Mouse (Mus musculus) stomach, embryonic 16.5 days (tissue): ENCODE measurements around the gene Gpatch2. TPM values are rescaled to one million over a fixed set of nuclear protein-coding genes. Genes with fewer than 3 reads are reported as not detected.

ENCODE experiments used
- ATAC-seq: fragments of 200-750 bp; cut with Nextera tagmentation; 2 replicates; pipeline ENCODE4 v1.8.0; 2017; ENCODE audit warnings: moderate number of reproducible peaks, moderate TSS enrichment; ENCODE audit not compliant: insufficient read depth, low FRiP score
- H3K27ac ChIP-seq: fragments of 300-500 bp; sonication (generic); 2 replicates; pipeline ENCODE4 v1.5.1; 2014; ENCODE audit warnings: low read length
- H3K27me3 ChIP-seq: fragments of 300-500 bp; sonication (generic); 2 replicates; pipeline ENCODE4 v1.6.1; 2014; ENCODE audit warnings: low read length, control low read depth, mixed read lengths; ENCODE audit not compliant: control insufficient read depth, insufficient read depth
- H3K36me3 ChIP-seq: fragments of 300-500 bp; sonication (generic); 2 replicates; pipeline ENCODE4 v1.6.1; 2014; ENCODE audit warnings: low read length; ENCODE audit not compliant: control insufficient read depth, insufficient read depth
- H3K4me1 ChIP-seq: fragments of 300-500 bp; sonication (generic); 2 replicates; pipeline ENCODE4 v1.6.1; 2014; ENCODE audit warnings: low read length, control low read depth, mixed read lengths; ENCODE audit not compliant: control insufficient read depth, insufficient read depth
- H3K4me2 ChIP-seq: fragments of 300-500 bp; sonication (generic); 2 replicates; pipeline ENCODE4 v1.6.1; 2014; ENCODE audit warnings: low read depth, low read length, mixed read lengths
- H3K4me3 ChIP-seq: fragments of 300-500 bp; sonication (generic); replicated peaks from 2 replicates; pipeline ENCODE4 v1.5.1; 2014; ENCODE audit warnings: mild to moderate bottlenecking, low read length
- H3K9ac ChIP-seq: fragments of 300-500 bp; sonication (generic); 2 replicates; pipeline ENCODE4 v1.6.1; 2014; ENCODE audit warnings: low read length
- H3K9me3 ChIP-seq: fragments of 300-500 bp; sonication (generic); replicated peaks from 2 replicates; pipeline ENCODE4 v1.6.1; 2016; ENCODE audit warnings: low read length, control low read depth; ENCODE audit not compliant: control insufficient read depth
- WGBS: fragments of 180-500 bp; shearing (Covaris S2); extraction: QIAGEN DNeasy Blood & Tissue Kit; methylation state at CpG from one replicate; pipeline ENCODE4 v1.1.7; 2014; 5-methylcytosine and 5-hydroxymethylcytosine counted together
- polyA plus RNA-seq: library from polyadenylated mRNA; unstranded; fragments of >200 nt; fragmentation: Nextera tagmentation; extraction: Ambion mirVana; gene quantifications from 2 replicates; pipeline ENCODE4 v1.2.1, GENCODE M21; 2015

Gpatch2 gene
- polyA plus RNA-seq, 1 experiment from 2014 or later: 19.1 TPM

DNA sequence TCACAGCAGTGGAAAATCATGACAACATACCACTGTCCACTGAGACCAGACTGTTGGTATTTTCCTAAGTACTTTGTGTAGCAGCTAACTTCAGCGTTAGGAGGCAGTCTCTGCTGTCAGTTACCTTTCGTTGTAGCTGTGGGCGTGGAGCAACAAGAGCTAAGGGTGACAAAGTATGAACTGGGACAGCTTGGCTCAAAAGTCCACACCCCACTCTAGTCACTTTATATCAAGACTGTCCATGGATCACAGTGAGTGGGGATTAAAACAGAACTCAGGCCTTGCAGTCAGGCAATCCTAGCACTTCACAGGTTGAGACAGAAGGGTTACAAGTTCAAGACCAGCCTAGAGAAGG is 77.1 kb downstream of the Gpatch2 start:
- peaks cover 2% of the 10 kb centered on the region; the same call in 1 of the 2 replicates for H3K4me1 ChIP-seq
- no peak for ATAC-seq
- H3K27ac ChIP-seq: no peak overlapping the region
- no peak overlapping the region for H3K4me2 ChIP-seq
- H3K9me3 ChIP-seq: no peaks in the 10 kb centered on the region
- H3K4me3 ChIP-seq: no peak overlapping the region
- 82% methylated on average over 3 of the region's 3 CpGs for WGBS
- H3K27me3 ChIP-seq: no peaks in the 10 kb centered on the region
- H3K9ac ChIP-seq: no peak overlapping the region
- no peaks in the 10 kb centered on the region for H3K36me3 ChIP-seq

DNA sequence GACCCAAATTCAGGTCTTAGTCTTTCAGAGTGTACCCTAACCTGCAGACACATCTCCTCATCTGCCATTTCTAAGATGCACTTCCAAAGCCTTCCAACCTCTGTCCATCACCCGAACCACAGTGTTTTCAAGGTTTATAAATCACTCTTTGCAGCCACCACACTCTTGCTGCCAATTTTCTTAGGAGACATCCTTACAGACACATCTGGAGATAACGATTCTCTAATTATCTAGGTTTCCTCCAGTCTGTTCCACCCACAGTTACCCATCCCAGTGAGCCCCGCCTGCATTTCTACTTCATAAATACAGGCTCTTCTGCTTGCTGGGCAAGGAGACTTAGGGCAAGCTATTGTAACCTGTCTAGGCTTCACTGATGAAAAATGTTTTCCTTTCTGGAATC is 77.9 kb downstream of the Gpatch2 start:
- H3K27ac ChIP-seq: no peak overlapping the region
- ATAC-seq: no peak
- H3K9ac ChIP-seq: no peak overlapping the region
- H3K4me1 ChIP-seq: peaks cover 2% of the 10 kb centered on the region; the same call in 1 of the 2 replicates
- H3K27me3 ChIP-seq: no peaks in the 10 kb centered on the region
- WGBS: 74% methylated on average over 3 of the region's 3 CpGs
- H3K4me2 ChIP-seq: no peak overlapping the region
- H3K4me3 ChIP-seq: no peak overlapping the region
- no peaks in the 10 kb centered on the region for H3K9me3 ChIP-seq
- no peaks in the 10 kb centered on the region for H3K36me3 ChIP-seq

DNA sequence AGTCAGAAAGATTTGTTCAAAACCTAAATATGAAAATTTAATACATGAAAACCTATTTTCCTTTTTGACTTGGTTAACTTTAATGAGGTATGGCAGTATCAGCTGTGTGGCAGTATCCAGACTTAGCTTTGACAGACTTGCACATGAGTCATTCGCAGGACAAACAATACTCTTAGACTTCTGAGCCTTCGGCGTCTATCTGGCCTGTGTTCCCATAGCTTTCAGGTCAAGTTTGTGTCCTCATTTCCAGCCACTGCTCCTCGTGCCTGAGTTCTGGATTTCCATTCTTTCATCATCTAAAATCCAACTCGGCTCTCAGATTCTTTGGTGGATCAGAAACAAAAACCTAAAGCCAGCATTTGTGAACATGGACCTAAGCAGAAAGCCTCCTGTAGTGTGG is 79.2 kb downstream of the Gpatch2 start:
- ATAC-seq: no peak
- peaks cover 2% of the 10 kb centered on the region; the same call in 1 of the 2 replicates for H3K4me1 ChIP-seq
- 63% methylated on average over 5 of the region's 5 CpGs for WGBS

DNA sequence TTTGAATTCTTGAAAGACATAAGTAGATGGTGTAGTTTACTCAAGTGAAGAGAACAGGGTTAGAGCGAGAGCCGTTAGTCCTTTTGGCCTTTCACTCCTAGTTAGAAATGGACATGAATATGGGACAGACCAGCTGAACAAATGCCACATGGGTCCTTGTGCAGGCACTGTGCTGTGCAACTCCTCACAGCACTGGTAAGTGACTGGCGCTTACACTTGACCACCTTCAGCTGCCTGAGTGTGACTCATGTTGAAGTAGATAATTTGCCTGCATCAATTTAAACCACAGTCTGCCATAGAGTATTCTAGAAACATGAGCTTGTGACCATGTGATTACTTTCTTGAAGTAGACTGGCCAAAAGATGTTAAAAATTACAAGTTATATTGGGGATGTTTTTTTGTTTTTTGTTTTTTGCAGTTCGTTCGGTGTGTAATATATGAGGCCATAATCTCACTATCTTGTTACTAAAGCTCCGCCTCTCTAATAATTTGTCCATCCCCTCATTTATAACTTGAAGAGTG is 79.8 kb downstream of the Gpatch2 start:
- H3K27me3 ChIP-seq: no peaks in the 10 kb centered on the region
- no peak overlapping the region for H3K9ac ChIP-seq
- H3K4me1 ChIP-seq: peaks cover 4% of the 10 kb centered on the region; the same call in 1 of the 2 replicates
- no peaks in the 10 kb centered on the region for H3K9me3 ChIP-seq
- no peak overlapping the region for H3K27ac ChIP-seq
- H3K36me3 ChIP-seq: no peaks in the 10 kb centered on the region
- WGBS: 92% methylated on average over 6 of the region's 6 CpGs
- H3K4me2 ChIP-seq: no peak overlapping the region
- no peak for ATAC-seq
- no peak overlapping the region for H3K4me3 ChIP-seq

More for the DNA sequence above, 79.2 kb downstream of the Gpatch2 start:
- Histone ChIP-seq H3K27ac (no peak overlapping the region), H3K4me3 (no peak overlapping the region), H3K4me2 (no peak overlapping the region), H3K9ac (no peak overlapping the region), H3K27me3 (no peaks in the 10 kb centered on the region), H3K9me3 (no peaks in the 10 kb centered on the region), H3K36me3 (no peaks in the 10 kb centered on the region)

DNA sequence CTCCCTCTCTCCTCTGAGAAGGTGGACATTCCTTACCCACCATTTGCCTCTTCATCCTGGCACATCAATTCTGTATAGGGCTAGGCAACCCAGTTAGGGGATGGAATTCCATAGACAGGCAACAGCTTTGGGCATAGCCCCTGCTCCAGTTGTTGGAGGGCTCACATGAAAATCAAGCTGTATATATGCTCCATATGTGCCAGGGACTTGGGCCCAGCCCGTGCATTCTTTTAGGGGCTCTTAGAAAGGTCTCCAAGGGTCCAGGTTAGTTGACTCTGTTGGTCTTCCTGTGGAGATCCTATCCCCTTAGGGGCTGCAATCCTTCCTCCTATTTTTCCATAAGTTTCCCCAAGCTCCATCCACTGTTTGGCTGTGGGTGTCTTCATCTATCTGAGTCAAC is 80.4 kb downstream of the Gpatch2 start:
- Histone ChIP-seq H3K9ac (no peak overlapping the region), H3K4me3 (no peak overlapping the region), H3K36me3 (no peaks in the 10 kb centered on the region), H3K27me3 (no peaks in the 10 kb centered on the region), H3K27ac (no peak overlapping the region), H3K4me2 (no peak overlapping the region), H3K9me3 (no peaks in the 10 kb centered on the region), H3K4me1 (peaks cover 8% of the 10 kb centered on the region; the same call in 1 of the 2 replicates)
- WGBS: 88% methylated on average over 1 of the region's 1 CpGs
- ATAC-seq: no peak

DNA sequence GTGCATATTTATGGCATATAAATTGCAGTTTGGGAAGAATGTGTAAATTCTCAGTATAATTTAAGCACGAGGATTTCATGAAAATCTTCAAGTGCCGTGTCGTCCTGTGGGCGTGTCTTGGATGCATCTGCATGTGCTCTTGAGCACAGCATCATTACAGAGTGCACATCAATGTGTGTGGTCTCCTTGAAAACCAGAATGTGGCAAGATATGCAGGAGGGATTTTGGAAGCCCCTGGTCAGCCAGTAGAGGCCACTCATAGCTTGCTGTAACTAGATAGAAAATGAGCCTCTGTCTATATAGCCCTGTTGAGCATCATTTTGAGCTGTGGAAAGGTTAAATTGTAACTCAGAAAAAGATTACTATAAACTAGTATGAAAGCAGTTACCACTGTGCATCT is 83.9 kb downstream of the Gpatch2 start:
- WGBS: 57% methylated on average over 4 of the region's 4 CpGs

DNA sequence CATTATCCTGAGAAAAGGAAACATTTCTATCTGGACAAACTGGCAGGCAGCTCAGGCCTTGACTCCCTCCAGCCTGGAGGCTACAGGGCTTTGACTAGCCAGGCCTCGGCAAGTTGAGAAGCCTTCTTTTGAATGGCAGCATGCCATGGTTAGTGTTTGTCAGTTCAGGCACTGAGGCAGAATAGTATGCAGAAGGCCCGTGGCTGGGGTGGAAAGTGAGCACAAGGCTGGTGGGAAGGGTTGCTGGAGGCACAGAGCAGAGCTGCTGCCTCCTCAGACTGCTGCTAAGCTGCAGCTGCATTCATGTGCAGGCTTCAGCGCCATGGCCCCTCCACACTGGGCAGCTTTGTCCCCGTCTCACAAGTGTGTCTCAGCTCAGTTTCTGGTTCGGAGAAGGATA is 85.3 kb downstream of the Gpatch2 start:
- H3K4me2 ChIP-seq: no peak overlapping the region
- no peaks in the 10 kb centered on the region for H3K36me3 ChIP-seq
- H3K4me1 ChIP-seq: peaks cover 10% of the 10 kb centered on the region; the same call in 1 of the 2 replicates
- no peak overlapping the region for H3K27ac ChIP-seq
- 50% methylated on average over 5 of the region's 5 CpGs for WGBS
- no peak for ATAC-seq
- no peak overlapping the region for H3K9ac ChIP-seq
- no peak overlapping the region for H3K4me3 ChIP-seq
- H3K27me3 ChIP-seq: no peaks in the 10 kb centered on the region
- H3K9me3 ChIP-seq: no peaks in the 10 kb centered on the region

More for the DNA sequence above, 83.9 kb downstream of the Gpatch2 start:
- Histone ChIP-seq H3K27ac (no peak overlapping the region), H3K9ac (no peak overlapping the region), H3K9me3 (no peaks in the 10 kb centered on the region), H3K4me3 (no peak overlapping the region), H3K27me3 (no peaks in the 10 kb centered on the region), H3K4me2 (no peak overlapping the region), H3K36me3 (no peaks in the 10 kb centered on the region), H3K4me1 (peaks cover 10% of the 10 kb centered on the region; the same call in 1 of the 2 replicates)
- ATAC-seq: no peak

DNA sequence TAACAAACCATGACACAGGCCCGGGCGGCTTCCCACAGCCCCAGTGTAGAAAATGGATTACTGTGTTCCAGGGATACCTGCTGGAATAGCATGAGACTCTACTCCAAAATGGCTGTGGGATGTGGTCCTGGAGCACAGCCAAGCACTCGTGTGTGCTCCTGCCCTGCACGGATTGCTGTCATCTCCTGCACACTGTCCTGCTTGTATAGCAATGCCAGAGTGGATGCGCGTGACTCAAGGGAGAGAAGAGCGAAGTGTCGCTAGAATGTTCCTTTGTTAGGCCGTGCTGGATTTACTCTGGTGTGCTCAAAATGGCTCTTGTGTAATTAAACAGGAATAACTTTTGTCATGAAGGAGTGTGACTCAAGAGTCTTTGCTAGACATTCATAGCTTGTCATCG is 87.9 kb downstream of the Gpatch2 start:
- Histone ChIP-seq H3K9me3 (no peaks in the 10 kb centered on the region), H3K27ac (no peak overlapping the region; the same call in 1 of the 2 replicates), H3K4me2 (no peak overlapping the region), H3K36me3 (no peaks in the 10 kb centered on the region), H3K27me3 (no peaks in the 10 kb centered on the region), H3K4me3 (no peak overlapping the region), H3K9ac (no peak overlapping the region), H3K4me1 (peaks cover 10% of the 10 kb centered on the region; the same call in 1 of the 2 replicates)
- ATAC-seq: no peak
- WGBS: 78% methylated on average over 10 of the region's 10 CpGs

DNA sequence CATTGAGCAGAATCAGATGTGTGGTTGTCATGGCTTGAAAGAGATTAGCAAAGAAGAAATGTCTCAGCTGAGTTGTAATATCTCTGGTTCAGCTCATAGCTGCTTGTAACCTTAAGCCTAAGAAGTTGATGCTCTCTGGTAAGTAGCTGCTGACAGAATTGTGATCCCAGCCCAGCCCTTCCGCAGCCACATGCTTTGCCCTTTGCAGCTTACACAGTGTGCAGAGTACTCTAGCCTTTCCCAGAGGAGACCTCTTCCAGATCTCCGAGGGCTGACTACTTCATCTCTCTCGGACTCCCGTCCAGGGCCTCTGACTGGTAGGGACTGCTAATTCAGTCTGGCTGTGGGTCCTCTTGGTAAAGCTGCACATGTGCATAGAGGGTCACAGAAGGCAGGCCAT is 92.0 kb downstream of the Gpatch2 start:
- peaks cover 4% of the 10 kb centered on the region; the same call in 1 of the 2 replicates for H3K4me1 ChIP-seq
- no peak overlapping the region for H3K27ac ChIP-seq
- no peaks in the 10 kb centered on the region for H3K27me3 ChIP-seq
- 90% methylated on average over 4 of the region's 4 CpGs for WGBS
- H3K36me3 ChIP-seq: no peaks in the 10 kb centered on the region
- no peak overlapping the region for H3K4me2 ChIP-seq
- no peak overlapping the region for H3K9ac ChIP-seq
- H3K4me3 ChIP-seq: no peak overlapping the region
- ATAC-seq: no peak
- no peaks in the 10 kb centered on the region for H3K9me3 ChIP-seq
